ENCODE assay signal across 10 mouse cellular contexts in genomic region chr17:29395381-29395780, GRCm38 (mm10). TPM values are rescaled to one million over a fixed set of nuclear protein-coding genes. Genes with fewer than 3 reads are reported as not detected.
DNase-seq lines count a peak whose midpoint lies in the region; ATAC-seq lines count a peak whose summit lies in the region.
"Had no signal": no experiment of that assay in that cellular context is flagged by ENCODE, and none has a peak within 500 bp of the region (broad histone marks: within the 10 kb centered on the region; RNA-seq: fewer than 3 reads in every experiment).

No protein-coding gene starts in this region.

- 63% methylated on average over 7 of the region's 7 CpGs for WGBS in kidney, embryonic 16.5 days

- H3K9me3 ChIP-seq in kidney, embryonic 16.5 days (ENCODE audit: low read length): no peaks in the 10 kb centered on the region
- H3K9me3 ChIP-seq: forebrain, embryonic 13.5 days; midbrain, embryonic 12.5 days had no signal

- H3K4me2 ChIP-seq in kidney, embryonic 16.5 days (replicated peaks; ENCODE audit: low read depth, low read length): no peak overlapping the region
- H3K4me2 ChIP-seq: forebrain, embryonic 13.5 days; midbrain, embryonic 12.5 days had no signal

- H3K4me3 ChIP-seq in kidney, embryonic 16.5 days (ENCODE audit: low read length): no peak overlapping the region
- H3K4me3 ChIP-seq: forebrain, embryonic 13.5 days; midbrain, embryonic 12.5 days had no signal

- H3K36me3 ChIP-seq in kidney, embryonic 16.5 days (ENCODE audit: insufficient read depth, low read length): no peaks in the 10 kb centered on the region
- H3K36me3 ChIP-seq: midbrain, embryonic 12.5 days had no signal

- intact Hi-C loops in heart, postnatal 36 days (cut with DNase I): no loop called here
- intact Hi-C loops in gastrocnemius, postnatal 36 days (cut with DNase I): loop anchor here (5.0 kb wide), 1 partner anchor 62 kb away; no protein-coding TSS in a partner anchor

- no peak overlapping the region for H3K27ac ChIP-seq in kidney, embryonic 16.5 days (ENCODE audit: low read length)
- H3K27ac ChIP-seq: forebrain, embryonic 13.5 days; midbrain, embryonic 12.5 days had no signal

- DNase-seq in kidney, postnatal 36 days: peak; percentile 45 to 54
- peak; percentile 43 to 54 for DNase-seq in heart, postnatal 36 days
- peak; percentile 46 to 63 for DNase-seq in thymus, postnatal 36 days
- DNase-seq in gastrocnemius, postnatal 10 days: no peak
- no peak for DNase-seq in kidney, adult 11 months
- no peak for DNase-seq in gastrocnemius, postnatal 36 days

- peaks cover 22% of the 10 kb centered on the region for H3K4me1 ChIP-seq in kidney, embryonic 16.5 days (ENCODE audit: insufficient read depth, low read length)

- H3K9ac ChIP-seq in kidney, embryonic 16.5 days (replicated peaks; ENCODE audit: low read length): no peak overlapping the region
- H3K9ac ChIP-seq: forebrain, embryonic 13.5 days; midbrain, embryonic 12.5 days had no signal

- ATAC-seq in kidney, embryonic 16.5 days (ENCODE audit: low FRiP score, low TSS enrichment): no peak
- peak; percentile 66 for ATAC-seq in megakaryocyte, adult 5-6 weeks (ENCODE audit: poor library complexity, severe bottlenecking)
- ATAC-seq: forebrain, embryonic 13.5 days had no signal

- no peaks in the 10 kb centered on the region for H3K27me3 ChIP-seq in kidney, embryonic 16.5 days (ENCODE audit: insufficient read depth, low read length)

RNA-seq across cellular contexts. Expression of gene Fgd2, which starts 34.7 kb away (rescaled TPM):
- 14.4 and 16.2 TPM in 2 replicates for polyA plus RNA-seq in kidney, embryonic 16.5 days (2015; fragmentation: Nextera tagmentation; extraction: Ambion mirVana)
- 1 to 10 TPM; 3.5 to 4.5 TPM for total RNA-seq in heart, postnatal 36 days (2021)
- 44.8 and 47.7 TPM in 2 replicates for total RNA-seq in megakaryocyte, adult 5-6 weeks (2015)
- 45.5 and 48.0 TPM in 2 replicates for total RNA-seq in megakaryocyte, adult 5-6 weeks (2017)
- 1 to 10 TPM; 3.5 to 3.9 TPM for total RNA-seq in gastrocnemius, postnatal 10 days (2021)
- 1 to 10 TPM in 1 of 2 experiments, under 1 TPM in 1; 0.79 to 1.2 TPM for total RNA-seq in gastrocnemius, postnatal 36 days (2021)

RNA-seq across cellular contexts. Expression of gene Mtch1, which starts 47.6 kb away (rescaled TPM):
- 189 and 316 TPM in 2 replicates for polyA plus RNA-seq in kidney, embryonic 16.5 days (2015; fragmentation: Nextera tagmentation; extraction: Ambion mirVana)
- total RNA-seq in heart, postnatal 36 days (2021): 100 to 1,000 TPM; 201 to 211 TPM
- total RNA-seq in megakaryocyte, adult 5-6 weeks (2015): 111 and 128 TPM in 2 replicates
- total RNA-seq in megakaryocyte, adult 5-6 weeks (2017): 84.1 and 107 TPM in 2 replicates
- total RNA-seq in gastrocnemius, postnatal 10 days (2021): 100 to 1,000 TPM; 197 to 221 TPM
- total RNA-seq in gastrocnemius, postnatal 36 days (2021): 10 to 100 TPM; 85.9 to 95.0 TPM

Comparison
In these comparisons a context has a peak if more than half of its experiments do, and no peak if none do; other contexts are left out.
1. DNase-seq: peak in kidney, postnatal 36 days (2 of 2), heart, postnatal 36 days (2 of 2) and thymus, postnatal 36 days (2 of 2); none in gastrocnemius, postnatal 10 days (single experiment), kidney, adult 11 months (single experiment) and gastrocnemius, postnatal 36 days (0 of 2).
2. RNA of gene Fgd2, which starts 34.7 kb away (total RNA-seq): 44.8 to 48.0 TPM in megakaryocyte, adult 5-6 weeks; 3.5 to 4.5 TPM in heart, postnatal 36 days, 3.5 to 3.9 TPM in gastrocnemius, postnatal 10 days and 0.79 to 1.2 TPM in gastrocnemius, postnatal 36 days; every median in the first group is over 4 times any median in the second.